Mouse (Mus musculus) E14TG2a.4 (cell line): Measurements from ENCODE around the gene Olfr231.
A peak's percentile ranks its signal among the peaks of the same experiment; 100 is the strongest.

Experiments used
- H3K27me3 ChIP-seq: 2 replicates; pipeline ENCODE4 v1.6.1; 2014; ENCODE audit warnings: low read length, control low read depth; ENCODE audit not compliant: insufficient read depth
- H3K36me3 ChIP-seq: 2 replicates; pipeline ENCODE4 v1.6.1; 2014; ENCODE audit warnings: low read length, control low read depth; ENCODE audit not compliant: insufficient read depth
- H3K4me1 ChIP-seq: replicated peaks from 2 replicates; pipeline ENCODE4 v1.6.1; 2014; ENCODE audit warnings: low read depth, low read length, control low read depth
- H3K4me3 ChIP-seq: replicated peaks from 2 replicates; pipeline ENCODE4 v1.5.1; 2014; ENCODE audit warnings: mild to moderate bottlenecking, low read length
- H3K9me3 ChIP-seq: 2 replicates; pipeline ENCODE4 v1.6.1; 2014; ENCODE audit warnings: low read length, control low read depth
- CTCF ChIP-seq: conservative IDR thresholded peaks from 2 replicates; pipeline ENCODE4 v1.5.1; 2014; ENCODE audit warnings: low read length
- NANOG ChIP-seq: IDR thresholded peaks from 2 replicates; pipeline ENCODE4 v1.6.1; 2014; ENCODE audit warnings: borderline replicate concordance, low read length, mixed read lengths
- POU5F1 ChIP-seq: IDR thresholded peaks from 2 replicates; pipeline ENCODE4 v1.6.1; 2014; ENCODE audit warnings: low read length, borderline replicate concordance

The Olfr231 gene

GRCm38 (mm10) chr1:174121062-174121461 lies at the start of gene Olfr231:
Olfr231 (minus strand) TSS chr1:174121162.
- Histone ChIP-seq H3K4me1 (no peaks in the 10 kb centered on the region), H3K9me3 (no peaks in the 10 kb centered on the region), H3K4me3 (no peak within 1 kb of the TSS), H3K27me3 (no peaks in the 10 kb centered on the region), H3K36me3 (no peaks in the 10 kb centered on the region)
- TF ChIP-seq CTCF (no peak), POU5F1 (no peak), NANOG (no peak)

- Histone ChIP-seq H3K36me3 (no peaks in the 10 kb centered on the region), H3K4me3 (no peak overlapping the region), H3K27me3 (no peaks in the 10 kb centered on the region), H3K9me3 (no peaks in the 10 kb centered on the region), H3K4me1 (peaks cover 10% of the 10 kb centered on the region)
- peak; percentile 17; the same call in 1 of the 2 replicates for TF ChIP-seq CTCF
- TF ChIP-seq NANOG = no peak
Measured at GRCm38 (mm10) chr1:174169024-174169423, 48.1 kb upstream of the Olfr231 start.

GRCm38 (mm10) chr1:174159095-174159494 lies 38.1 kb upstream of the Olfr231 start:
- Histone ChIP-seq H3K4me3 (no peak overlapping the region), H3K9me3 (no peaks in the 10 kb centered on the region), H3K27me3 (no peaks in the 10 kb centered on the region), H3K4me1 (no peaks in the 10 kb centered on the region), H3K36me3 (no peaks in the 10 kb centered on the region)
- TF ChIP-seq NANOG = no peak

GRCm38 (mm10) chr1:174158512-174158911 lies 37.5 kb upstream of the Olfr231 start:
- Histone ChIP-seq H3K4me3 (no peak overlapping the region), H3K4me1 (no peaks in the 10 kb centered on the region), H3K27me3 (no peaks in the 10 kb centered on the region), H3K36me3 (no peaks in the 10 kb centered on the region), H3K9me3 (no peaks in the 10 kb centered on the region)
- TF ChIP-seq POU5F1 (no peak), NANOG (no peak), CTCF (no peak)

- no peak overlapping the region for H3K4me3 ChIP-seq
- no peaks in the 10 kb centered on the region for H3K27me3 ChIP-seq
- no peak for TF ChIP-seq CTCF
- no peak for TF ChIP-seq NANOG
- no peak for TF ChIP-seq POU5F1
- H3K9me3 ChIP-seq = no peaks in the 10 kb centered on the region
- H3K4me1 ChIP-seq = no peaks in the 10 kb centered on the region
- no peaks in the 10 kb centered on the region for H3K36me3 ChIP-seq
Measured at GRCm38 (mm10) chr1:174157622-174158021, 36.7 kb upstream of the Olfr231 start.

- no peaks in the 10 kb centered on the region for H3K27me3 ChIP-seq
- H3K9me3 ChIP-seq = no peaks in the 10 kb centered on the region
- no peaks in the 10 kb centered on the region for H3K36me3 ChIP-seq
- no peak for TF ChIP-seq NANOG
- no peak for TF ChIP-seq CTCF
- H3K4me3 ChIP-seq = no peak within 1 kb of the TSS
- no peaks in the 10 kb centered on the region for H3K4me1 ChIP-seq
Measured at GRCm38 (mm10) chr1:174155333-174155732, 34.4 kb upstream of the Olfr231 start, which contains the start of gene Olfr420. Olfr420 (plus strand) TSS chr1:174155633.

- Histone ChIP-seq H3K4me1 (no peaks in the 10 kb centered on the region), H3K27me3 (no peaks in the 10 kb centered on the region), H3K36me3 (no peaks in the 10 kb centered on the region), H3K9me3 (no peaks in the 10 kb centered on the region), H3K4me3 (no peak overlapping the region)
- no peak for TF ChIP-seq NANOG
- TF ChIP-seq POU5F1 = no peak
- TF ChIP-seq CTCF = no peak
Measured at GRCm38 (mm10) chr1:174149289-174149688, 28.3 kb upstream of the Olfr231 start.

- no peaks in the 10 kb centered on the region for H3K27me3 ChIP-seq
- H3K4me1 ChIP-seq = no peaks in the 10 kb centered on the region
- no peaks in the 10 kb centered on the region for H3K9me3 ChIP-seq
- TF ChIP-seq NANOG (no peak), POU5F1 (no peak), CTCF (no peak)
- no peaks in the 10 kb centered on the region for H3K36me3 ChIP-seq
- no peak overlapping the region for H3K4me3 ChIP-seq
Measured at GRCm38 (mm10) chr1:174146696-174147095, 25.7 kb upstream of the Olfr231 start.

GRCm38 (mm10) chr1:174141384-174141783 lies 20.4 kb upstream of the Olfr231 start:
- Histone ChIP-seq H3K4me3 (no peak overlapping the region), H3K4me1 (no peaks in the 10 kb centered on the region), H3K36me3 (no peaks in the 10 kb centered on the region), H3K9me3 (no peaks in the 10 kb centered on the region), H3K27me3 (no peaks in the 10 kb centered on the region)
- TF ChIP-seq POU5F1 = no peak
- TF ChIP-seq CTCF = no peak
- TF ChIP-seq NANOG = no peak
